Mouse (Mus musculus) 3T3-L1 (cell line): Measurements from ENCODE around the gene Gps2.
"Not testable (repeated sequence)": the region's sequence is repeated elsewhere in the genome, so short reads cannot be mapped to it uniquely, and the experiment has no call there.

Experiments used
- DNase-seq: peaks from one replicate; pipeline ENCODE4 v3.0.0-alpha.2; 2015; ENCODE audit warnings: low read depth, low spot score

Gps2 gene

GRCm38 (mm10) chr11:69916652-69917378, 3.1 kb downstream of the Gps2 start:
- not testable (repeated sequence) for DNase-seq

- no peak for DNase-seq
Observed at GRCm38 (mm10) chr11:69917379-69917948, 3.8 kb downstream of the Gps2 start.

- no peak for DNase-seq
Observed at GRCm38 (mm10) chr11:69918118-69918517, 4.4 kb downstream of the Gps2 start.

- no peak for DNase-seq
Observed at GRCm38 (mm10) chr11:69919053-69919452, 5.4 kb downstream of the Gps2 start.

- peak; percentile 95 for DNase-seq
Observed at GRCm38 (mm10) chr11:69919661-69920265, 6.1 kb downstream of the Gps2 start.

GRCm38 (mm10) chr11:69920266-69921031, 6.8 kb downstream of the Gps2 start:
- peak; percentile 45 for DNase-seq

GRCm38 (mm10) chr11:69921114-69922011, 7.7 kb downstream of the Gps2 start, which contains the start of gene Eif5a:
Eif5a (minus strand) TSS chr11:69921958.
- DNase-seq = peak; percentile 100

- DNase-seq = peak; percentile 44
Observed at GRCm38 (mm10) chr11:69922012-69922756, 8.5 kb downstream of the Gps2 start.

GRCm38 (mm10) chr11:69922796-69923195, 9.1 kb downstream of the Gps2 start:
- DNase-seq = no peak

GRCm38 (mm10) chr11:69927501-69927900, 13.8 kb downstream of the Gps2 start:
- no peak for DNase-seq

GRCm38 (mm10) chr11:69929712-69930111, 16.0 kb downstream of the Gps2 start:
- no peak for DNase-seq

- DNase-seq = not testable (repeated sequence)
Observed at GRCm38 (mm10) chr11:69930176-69930575, 16.5 kb downstream of the Gps2 start.

- DNase-seq = no peak
Observed at GRCm38 (mm10) chr11:69930967-69931537, 17.4 kb downstream of the Gps2 start.

GRCm38 (mm10) chr11:69931769-69932168, 18.1 kb downstream of the Gps2 start:
- no peak for DNase-seq

- DNase-seq = no peak
Observed at GRCm38 (mm10) chr11:69932254-69932653, 18.6 kb downstream of the Gps2 start.

- no peak for DNase-seq
Observed at GRCm38 (mm10) chr11:69933066-69933465, 19.4 kb downstream of the Gps2 start.

- DNase-seq = peak; percentile 86
Observed at GRCm38 (mm10) chr11:69934169-69934568, 20.5 kb downstream of the Gps2 start.

GRCm38 (mm10) chr11:69934681-69935080, 21.0 kb downstream of the Gps2 start:
- no peak for DNase-seq

GRCm38 (mm10) chr11:69935137-69935879, 21.6 kb downstream of the Gps2 start, which contains the start of gene Ybx2:
Ybx2 (plus strand) TSS chr11:69935796.
- DNase-seq = no peak
